Mouse (Mus musculus): Measurements from ENCODE around the gene Znhit1. TPM values are rescaled to one million over a fixed set of nuclear protein-coding genes. Genes with fewer than 3 reads are reported as not detected.
A peak's percentile ranks its signal among the peaks of the same experiment; 100 is the strongest.

Gene Znhit1
- polyA plus RNA-seq, 1 experiment from 2014 or later: 113 TPM

GRCm38 (mm10) chr5:136979762-136980161, 8.1 kb downstream of the Znhit1 start:
- H3K36me3 ChIP-seq: peaks cover 29% of the 10 kb centered on the region
- 88% methylated on average over 2 of the region's 2 CpGs for WGBS
- DNase-seq (ENCODE audit: low spot score): no peak

GRCm38 (mm10) chr5:136977769-136978168, 10.1 kb downstream of the Znhit1 start:
- Histone ChIP-seq H3K9me3 (no peaks in the 10 kb centered on the region), H3K4me3 (no peak overlapping the region), H3K36me3 (peaks cover 23% of the 10 kb centered on the region), H3K27me3 (ENCODE audit: insufficient read depth, poor library complexity, severe bottlenecking) (no peaks in the 10 kb centered on the region), H3K27ac (no peak overlapping the region), H3K4me1 (replicated peaks) (no peaks in the 10 kb centered on the region)
- DNase-seq (ENCODE audit: low spot score): no peak
- 74% methylated on average over 4 of the region's 4 CpGs for WGBS

More at GRCm38 (mm10) chr5:136979762-136980161, 8.1 kb downstream of the Znhit1 start:
- Histone ChIP-seq H3K4me1 (replicated peaks) (no peaks in the 10 kb centered on the region), H3K9me3 (no peaks in the 10 kb centered on the region), H3K27me3 (ENCODE audit: insufficient read depth, poor library complexity, severe bottlenecking) (no peaks in the 10 kb centered on the region), H3K27ac (no peak overlapping the region), H3K4me3 (no peak overlapping the region)

- H3K9me3 ChIP-seq: no peaks in the 10 kb centered on the region
- 85% methylated on average over 8 of the region's 8 CpGs for WGBS
- H3K27me3 ChIP-seq (ENCODE audit: insufficient read depth, poor library complexity, severe bottlenecking): no peaks in the 10 kb centered on the region
- no peak overlapping the region for H3K4me3 ChIP-seq
- H3K27ac ChIP-seq: no peak overlapping the region
- no peaks in the 10 kb centered on the region for H3K4me1 ChIP-seq (replicated peaks)
- peaks cover 3% of the 10 kb centered on the region for H3K36me3 ChIP-seq
- no peak for DNase-seq (ENCODE audit: low spot score)
Measured at GRCm38 (mm10) chr5:136973670-136974069, 14.2 kb downstream of the Znhit1 start.

- peaks cover 31% of the 10 kb centered on the region for H3K36me3 ChIP-seq
- no peaks in the 10 kb centered on the region for H3K9me3 ChIP-seq
- H3K27ac ChIP-seq: no peak overlapping the region
- peak; percentile 49 for DNase-seq (ENCODE audit: low spot score)
- no peaks in the 10 kb centered on the region for H3K27me3 ChIP-seq (ENCODE audit: insufficient read depth, poor library complexity, severe bottlenecking)
- peaks cover 12% of the 10 kb centered on the region; the same call in 1 of the 2 replicates for H3K4me1 ChIP-seq (replicated peaks)
- H3K4me3 ChIP-seq: no peak overlapping the region
- 59% methylated on average over 1 of the region's 1 CpGs for WGBS
Measured at GRCm38 (mm10) chr5:136970703-136971102, 17.1 kb downstream of the Znhit1 start.

- no peak overlapping the region for H3K4me3 ChIP-seq
- WGBS: 78% methylated on average over 10 of the region's 10 CpGs
- peaks cover 60% of the 10 kb centered on the region for H3K36me3 ChIP-seq
- no peaks in the 10 kb centered on the region for H3K27me3 ChIP-seq (ENCODE audit: insufficient read depth, poor library complexity, severe bottlenecking)
- no peak for DNase-seq (ENCODE audit: low spot score)
- no peaks in the 10 kb centered on the region for H3K9me3 ChIP-seq
- H3K4me1 ChIP-seq (replicated peaks): peaks cover 25% of the 10 kb centered on the region
- no peak overlapping the region for H3K27ac ChIP-seq
Measured at GRCm38 (mm10) chr5:136967592-136967991, 20.2 kb downstream of the Znhit1 start.

- DNase-seq (ENCODE audit: low spot score): no peak
- H3K36me3 ChIP-seq: peaks cover 60% of the 10 kb centered on the region
- H3K4me1 ChIP-seq (replicated peaks): peaks cover 28% of the 10 kb centered on the region
- 0 out of 2 replicates have a peak overlapping the region, but pooled peaks have one; percentile 26 for H3K27ac ChIP-seq
- no peaks in the 10 kb centered on the region for H3K27me3 ChIP-seq (ENCODE audit: insufficient read depth, poor library complexity, severe bottlenecking)
- WGBS: 96% methylated on average over 4 of the region's 4 CpGs
- no peak overlapping the region for H3K4me3 ChIP-seq
- H3K9me3 ChIP-seq: no peaks in the 10 kb centered on the region
Measured at GRCm38 (mm10) chr5:136966861-136967455, 20.9 kb downstream of the Znhit1 start.

GRCm38 (mm10) chr5:136966331-136966730, 21.5 kb downstream of the Znhit1 start, which contains the start of gene Cldn15:
Cldn15 (plus strand) TSS chr5:136966616.
- DNase-seq (ENCODE audit: low spot score): no peak
- 0 out of 2 replicates have a peak within 1 kb of the TSS, but pooled peaks have one; percentile 1 for H3K4me3 ChIP-seq
- H3K27me3 ChIP-seq (ENCODE audit: insufficient read depth, poor library complexity, severe bottlenecking): no peaks in the 10 kb centered on the region
- peaks cover 60% of the 10 kb centered on the region for H3K36me3 ChIP-seq
- peak within 1 kb of the TSS; percentile 26; the same call in 1 of the 2 replicates for H3K27ac ChIP-seq
- WGBS: 87% methylated on average over 6 of the region's 6 CpGs
- no peaks in the 10 kb centered on the region for H3K9me3 ChIP-seq
- H3K4me1 ChIP-seq (replicated peaks): peaks cover 33% of the 10 kb centered on the region

- Histone ChIP-seq H3K27me3 (ENCODE audit: insufficient read depth, poor library complexity, severe bottlenecking) (no peaks in the 10 kb centered on the region), H3K9me3 (no peaks in the 10 kb centered on the region), H3K36me3 (peaks cover 62% of the 10 kb centered on the region), H3K27ac (no peak overlapping the region), H3K4me3 (no peak overlapping the region), H3K4me1 (replicated peaks) (peaks cover 39% of the 10 kb centered on the region)
- 90% methylated on average over 8 of the region's 8 CpGs for WGBS
- no peak for DNase-seq (ENCODE audit: low spot score)
Measured at GRCm38 (mm10) chr5:136965686-136966085, 22.1 kb downstream of the Znhit1 start.

GRCm38 (mm10) chr5:136965210-136965609, 22.6 kb downstream of the Znhit1 start:
- Histone ChIP-seq H3K4me3 (0 out of 2 replicates have a peak overlapping the region, but pooled peaks have one; percentile 1), H3K27me3 (ENCODE audit: insufficient read depth, poor library complexity, severe bottlenecking) (no peaks in the 10 kb centered on the region), H3K36me3 (peaks cover 65% of the 10 kb centered on the region), H3K4me1 (replicated peaks) (peaks cover 40% of the 10 kb centered on the region), H3K27ac (no peak overlapping the region), H3K9me3 (no peaks in the 10 kb centered on the region)
- DNase-seq (ENCODE audit: low spot score): no peak
- WGBS: 89% methylated on average over 9 of the region's 9 CpGs

- no peak for DNase-seq (ENCODE audit: low spot score)
- Histone ChIP-seq H3K27me3 (ENCODE audit: insufficient read depth, poor library complexity, severe bottlenecking) (no peaks in the 10 kb centered on the region), H3K4me3 (peak overlapping the region; percentile 75), H3K9me3 (no peaks in the 10 kb centered on the region), H3K4me1 (replicated peaks) (peaks cover 40% of the 10 kb centered on the region), H3K27ac (peak overlapping the region; percentile 94), H3K36me3 (peaks cover 70% of the 10 kb centered on the region)
- WGBS: 74% methylated on average over 8 of the region's 8 CpGs
Measured at GRCm38 (mm10) chr5:136962966-136963540, 24.8 kb downstream of the Znhit1 start.

- peaks cover 67% of the 10 kb centered on the region for H3K36me3 ChIP-seq
- H3K4me3 ChIP-seq: peak overlapping the region; percentile 75
- WGBS: 3% methylated on average over 10 of the region's 10 CpGs
- peaks cover 40% of the 10 kb centered on the region for H3K4me1 ChIP-seq (replicated peaks)
- peak overlapping the region; percentile 94 for H3K27ac ChIP-seq
- H3K9me3 ChIP-seq: no peaks in the 10 kb centered on the region
- DNase-seq (ENCODE audit: low spot score): peak; percentile 86
- H3K27me3 ChIP-seq (ENCODE audit: insufficient read depth, poor library complexity, severe bottlenecking): no peaks in the 10 kb centered on the region
Measured at GRCm38 (mm10) chr5:136962501-136962900, 25.3 kb downstream of the Znhit1 start.

GRCm38 (mm10) chr5:136961983-136962461, 25.8 kb downstream of the Znhit1 start:
- Histone ChIP-seq H3K27ac (peak overlapping the region; percentile 94), H3K36me3 (peaks cover 69% of the 10 kb centered on the region), H3K4me1 (replicated peaks) (peaks cover 40% of the 10 kb centered on the region), H3K27me3 (ENCODE audit: insufficient read depth, poor library complexity, severe bottlenecking) (no peaks in the 10 kb centered on the region), H3K4me3 (peak overlapping the region; percentile 75), H3K9me3 (no peaks in the 10 kb centered on the region)
- 0% methylated on average over 20 of the region's 20 CpGs for WGBS
- peak; percentile 93 for DNase-seq (ENCODE audit: low spot score)

GRCm38 (mm10) chr5:136961334-136961982, 26.4 kb downstream of the Znhit1 start:
- H3K27ac ChIP-seq: peak overlapping the region; percentile 94
- peaks cover 36% of the 10 kb centered on the region for H3K4me1 ChIP-seq (replicated peaks)
- DNase-seq (ENCODE audit: low spot score): no peak
- peaks cover 69% of the 10 kb centered on the region for H3K36me3 ChIP-seq
- no peaks in the 10 kb centered on the region for H3K9me3 ChIP-seq
- WGBS: 22% methylated on average over 5 of the region's 5 CpGs
- peak overlapping the region; percentile 75 for H3K4me3 ChIP-seq
- no peaks in the 10 kb centered on the region for H3K27me3 ChIP-seq (ENCODE audit: insufficient read depth, poor library complexity, severe bottlenecking)
